Mouse (Mus musculus) heart, embryonic 15.5 days (tissue): ENCODE results near the gene Rheb. TPM values are rescaled to one million over a fixed set of nuclear protein-coding genes. Genes with fewer than 3 reads are reported as not detected.

ENCODE experiments used
- polyA plus RNA-seq: library from polyadenylated mRNA; unstranded; fragments of >200 nt; fragmentation: Nextera tagmentation; extraction: Ambion mirVana; gene quantifications from 2 replicates; pipeline ENCODE4 v1.2.1, GENCODE M21; 2015

Gene Rheb
- polyA plus RNA-seq, 1 experiment from 2014 or later = 262 TPM

Other genes starting within 250 kb of the Rheb start
- gene Smarcd3, start 218.2 kb downstream of the Rheb start, polyA plus RNA-seq = 50.9 and 57.2 TPM in 2 replicates
- 21.6 and 28.2 TPM in 2 replicates for gene Nub1, start 157.1 kb downstream of the Rheb start, polyA plus RNA-seq
- gene Wdr86, start 111.9 kb downstream of the Rheb start, polyA plus RNA-seq = 4.6 and 8.1 TPM in 2 replicates
- gene Crygn, start 84.6 kb downstream of the Rheb start, polyA plus RNA-seq = 2.5 TPM in 1 of 2 replicates, not detected in the other